Mouse (Mus musculus) ES-CJ7 (cell line): ENCODE measurements around the gene Olfr884.

Experiments
- DNase-seq: peaks from one replicate; pipeline ENCODE4 v3.0.0; 2011; ENCODE audit warnings: low read depth, low spot score

Olfr884 gene

GRCm38 (mm10) chr9:38046255-38046654, at the start of gene Olfr884:
Gene Olfr884 (plus strand): TSS chr9:38046555.
- no peak for DNase-seq

- peak; percentile 25 for DNase-seq
Observed at GRCm38 (mm10) chr9:37998581-37999204, 47.7 kb upstream of the Olfr884 start.

GRCm38 (mm10) chr9:38000021-38000420, 46.3 kb upstream of the Olfr884 start:
- no peak for DNase-seq

GRCm38 (mm10) chr9:38025508-38025907, 20.8 kb upstream of the Olfr884 start, which contains the start of gene Olfr883:
Gene Olfr883 (plus strand): TSS chr9:38025808.
- DNase-seq: no peak

GRCm38 (mm10) chr9:38061022-38061421, 14.7 kb downstream of the Olfr884 start, which contains the start of gene Olfr885:
Gene Olfr885 (plus strand): TSS chr9:38061322.
- no peak for DNase-seq

- no peak for DNase-seq
Observed at GRCm38 (mm10) chr9:38083772-38084171, 37.4 kb downstream of the Olfr884 start, which contains the start of gene Olfr887. Gene Olfr887 (plus strand): TSS chr9:38084072.
